Mouse (Mus musculus): ENCODE measurements around the gene Olfr70.

Olfr70 gene

DNA sequence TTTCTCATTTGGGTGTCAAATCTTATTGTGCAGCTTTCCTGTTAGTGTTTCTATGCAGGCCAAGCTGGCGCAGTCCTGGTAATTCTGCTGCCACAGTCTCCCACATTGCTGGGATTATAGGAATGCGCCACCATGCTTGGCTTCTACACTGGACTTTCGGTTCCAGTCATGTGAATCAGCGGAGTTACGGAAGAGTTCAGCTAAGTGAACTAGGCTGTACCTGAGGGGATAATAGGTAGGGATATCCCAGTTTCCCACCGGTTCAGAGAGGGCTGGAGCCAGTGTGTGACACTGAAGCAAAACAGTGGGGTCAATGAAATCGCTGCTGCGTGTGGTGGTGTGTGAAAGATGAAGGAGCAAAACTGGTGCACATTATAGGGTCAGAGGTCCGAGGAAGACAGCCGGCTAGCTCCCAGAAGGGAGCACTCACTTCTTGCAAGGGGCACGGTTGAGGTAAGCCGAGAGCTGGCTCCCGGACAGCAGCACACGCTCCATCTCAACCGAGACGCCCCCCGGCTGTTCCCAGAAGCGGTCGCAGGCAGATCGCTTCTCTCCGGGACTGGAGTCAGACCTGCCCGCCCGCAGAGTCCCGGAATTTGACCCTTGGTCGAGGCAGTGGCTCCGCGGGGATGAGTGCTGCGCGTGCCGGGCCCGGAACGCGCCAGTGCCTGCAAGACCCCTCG lies 44.8 kb downstream of the Olfr70 start:
- DNase-seq (ENCODE audit: low read depth, low spot score): no peak

DNA sequence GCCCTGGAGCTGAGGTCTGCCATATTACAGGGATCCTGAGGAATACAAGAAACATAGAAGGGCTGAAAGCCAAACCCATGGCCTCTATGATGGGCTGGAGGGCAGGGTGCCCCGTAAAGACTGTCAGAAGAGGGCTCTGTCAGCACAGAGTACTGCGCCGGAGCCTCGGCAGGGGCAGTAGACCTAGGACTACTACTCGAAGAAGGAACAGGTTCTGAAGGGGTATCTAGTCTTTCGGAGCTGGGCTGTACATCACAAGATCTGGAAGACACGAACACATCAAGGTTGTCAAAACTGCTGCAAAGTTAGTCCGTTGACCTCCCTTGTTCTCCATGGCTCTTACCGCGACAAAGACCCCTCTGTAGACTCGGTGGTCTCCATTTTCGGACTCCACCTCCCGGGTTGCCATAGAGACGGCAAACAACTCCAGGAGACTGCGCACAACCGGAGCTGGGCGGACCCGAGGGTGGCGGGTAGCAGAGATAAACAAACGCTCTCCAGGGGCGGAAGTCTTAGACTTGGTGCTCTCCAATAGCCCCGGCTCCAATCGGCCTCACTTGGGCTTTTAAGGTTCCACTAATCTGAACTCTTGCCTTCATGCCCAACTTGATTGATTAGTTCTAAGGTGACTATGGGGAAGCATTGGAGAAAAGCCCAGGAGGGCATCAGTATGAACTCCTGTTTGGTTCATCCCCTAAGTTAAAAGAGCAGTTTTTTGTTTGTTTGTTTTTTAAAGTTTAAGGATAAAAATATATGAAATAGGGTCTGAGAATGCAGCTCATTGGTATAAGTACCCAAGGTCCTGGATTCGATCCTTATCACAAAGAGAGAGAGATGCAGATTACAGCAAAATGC lies 47.2 kb downstream of the Olfr70 start, which contains the start of gene Spag8:
Gene Spag8 (minus strand): TSS at position 434 of the 855 bp plus-strand sequence.
- peak; percentile 75 for DNase-seq (ENCODE audit: low read depth, low spot score)

DNA sequence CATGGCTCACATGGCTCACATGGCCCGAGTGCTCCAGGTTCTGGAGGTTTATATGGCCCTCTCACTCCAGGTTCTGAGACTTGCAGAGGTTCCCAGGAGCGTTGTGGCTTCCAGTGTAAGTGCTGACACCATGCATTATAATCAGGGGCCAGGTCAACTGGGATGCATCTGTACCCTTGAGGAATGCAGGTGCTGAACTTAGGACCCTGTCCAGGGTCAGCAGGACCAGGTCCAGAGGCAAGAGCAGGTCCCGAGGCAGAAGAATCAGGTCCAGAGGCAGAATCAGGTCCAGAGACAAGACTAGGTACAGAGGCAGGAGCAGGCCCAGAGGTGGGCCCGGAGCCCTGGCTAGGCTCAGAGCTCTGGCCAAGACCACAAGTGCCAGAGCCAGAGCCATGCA lies 47.9 kb downstream of the Olfr70 start:
- no peak for DNase-seq (ENCODE audit: low read depth, low spot score)

DNA sequence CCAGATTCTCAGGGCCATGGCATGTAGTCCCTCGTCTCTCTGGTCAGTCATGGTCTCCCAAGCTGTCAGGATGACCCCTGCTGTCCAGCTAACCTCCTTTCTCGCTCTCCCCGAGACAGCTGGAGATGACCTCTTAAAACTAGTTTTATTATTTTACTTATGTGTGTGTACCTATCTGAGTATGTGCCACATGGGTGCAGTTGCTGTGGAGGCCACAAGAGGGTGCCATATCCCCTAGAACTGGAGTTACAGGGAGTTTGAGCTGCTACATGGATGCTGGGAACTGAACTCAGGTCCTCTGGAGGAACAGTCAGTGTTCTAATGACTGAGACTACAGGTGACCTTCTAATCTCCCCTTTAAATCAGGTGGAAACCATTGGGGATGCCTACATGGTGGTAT lies 50.8 kb downstream of the Olfr70 start:
- DNase-seq (ENCODE audit: low read depth, low spot score): no peak
